Mouse (Mus musculus) testis, postnatal 14 days (tissue): Measurements from ENCODE around the gene Sult1b1.
"Not testable (repeated sequence)": the region's sequence is repeated elsewhere in the genome, so short reads cannot be mapped to it uniquely, and the experiment has no call there.

ENCODE experiments used
- DNase-seq: peaks from one replicate; pipeline ENCODE4 v3.0.0; 2021; ENCODE audit warnings: low spot score

The Sult1b1 gene

DNA sequence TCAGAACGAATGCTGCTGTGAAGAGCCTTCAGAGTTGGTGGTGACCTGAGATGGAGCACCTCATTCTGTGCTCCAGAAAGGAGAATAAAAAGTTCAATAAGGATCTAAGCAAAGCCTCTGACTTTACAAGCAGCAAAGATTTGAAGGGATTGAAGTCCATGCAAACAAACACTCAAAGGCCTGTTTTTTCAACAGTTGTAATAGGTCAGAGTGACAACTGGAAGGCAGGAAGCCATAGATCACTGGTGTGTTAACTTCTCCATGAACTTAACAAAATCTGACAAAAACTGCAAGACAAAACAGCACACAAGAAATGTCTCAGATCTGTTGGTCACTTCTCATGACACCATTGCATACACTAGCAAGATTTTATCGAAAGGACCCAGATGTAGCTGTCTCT, at the start of gene Sult1b1:
Gene Sult1b1, minus strand, starts transcription at position 85 of the 400 bp plus-strand sequence.
- no peak for DNase-seq

DNA sequence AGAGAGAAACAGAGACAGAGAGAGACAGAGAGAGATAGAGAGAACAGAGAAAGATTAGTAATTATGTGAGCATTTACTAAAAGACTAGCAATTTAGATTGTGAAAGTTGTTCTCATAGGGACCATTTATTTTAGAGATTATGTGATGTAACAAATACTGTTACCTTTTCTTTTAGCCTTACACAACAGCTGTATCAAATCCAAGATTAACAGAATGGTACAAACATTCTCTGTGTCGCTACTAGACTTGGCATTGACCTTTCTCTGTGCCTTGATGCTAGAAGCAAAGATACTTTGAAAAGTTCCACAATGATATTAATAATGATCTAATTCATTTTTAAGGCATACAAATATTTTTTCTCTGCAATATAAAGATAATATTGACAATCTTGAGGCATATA, 42.4 kb upstream of the Sult1b1 start:
- no peak for DNase-seq

DNA sequence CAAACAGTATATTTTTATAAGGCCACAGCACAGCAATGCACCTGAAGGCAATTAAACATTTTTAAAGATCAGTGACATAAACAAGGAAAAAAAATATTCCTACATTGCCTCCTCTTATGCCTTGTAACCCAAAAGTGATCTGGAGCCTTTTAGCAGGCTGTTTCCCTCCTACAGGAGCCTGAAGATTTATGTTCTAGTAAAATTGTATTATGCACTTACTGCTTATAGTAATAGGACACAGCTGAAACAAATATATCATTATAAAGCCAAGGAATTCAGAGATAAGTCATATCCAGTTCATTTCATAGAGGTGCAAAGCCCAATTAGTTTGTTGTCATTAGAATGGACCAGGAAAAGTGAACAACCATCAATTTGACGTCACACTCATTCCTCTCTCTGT, 36.2 kb upstream of the Sult1b1 start:
- no peak for DNase-seq

DNA sequence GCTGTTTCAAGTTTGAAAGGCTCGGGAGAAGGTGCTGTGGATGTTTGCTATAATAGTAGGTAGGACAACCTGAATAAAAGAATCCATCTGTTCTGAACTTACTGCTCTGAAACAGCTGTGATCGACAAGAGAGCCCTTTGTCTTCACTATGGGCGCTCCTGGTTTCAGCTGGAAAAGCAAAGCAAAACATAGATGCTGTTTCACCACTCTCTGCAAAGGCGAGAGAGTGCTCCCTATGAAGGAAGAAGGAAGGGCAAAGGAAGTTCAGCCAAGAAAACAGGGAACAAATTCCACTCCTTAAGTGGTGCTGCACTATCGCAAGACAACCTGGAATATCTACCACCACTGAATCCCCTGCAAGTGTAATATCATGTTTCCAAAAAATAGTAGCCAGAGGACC, 35.5 kb upstream of the Sult1b1 start:
- no peak for DNase-seq

DNA sequence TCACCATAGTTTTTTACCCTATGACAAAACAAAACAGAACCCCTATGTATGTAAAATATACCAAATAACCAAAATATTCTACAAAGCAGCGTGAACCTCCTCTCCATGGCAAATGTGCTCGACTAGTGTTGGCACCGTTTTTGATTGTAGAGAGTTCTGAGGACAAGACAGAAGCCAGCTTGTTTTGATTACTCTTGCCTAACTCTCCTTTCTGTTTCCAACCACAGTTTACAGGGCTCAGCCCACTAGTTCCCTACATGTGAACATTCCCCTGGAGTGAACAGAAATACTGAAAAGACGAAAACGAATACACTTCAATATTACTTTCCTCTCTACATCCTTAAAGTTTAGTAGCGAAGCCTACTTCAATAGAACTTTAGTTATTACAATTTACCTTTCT, 34.8 kb upstream of the Sult1b1 start:
- no peak for DNase-seq

DNA sequence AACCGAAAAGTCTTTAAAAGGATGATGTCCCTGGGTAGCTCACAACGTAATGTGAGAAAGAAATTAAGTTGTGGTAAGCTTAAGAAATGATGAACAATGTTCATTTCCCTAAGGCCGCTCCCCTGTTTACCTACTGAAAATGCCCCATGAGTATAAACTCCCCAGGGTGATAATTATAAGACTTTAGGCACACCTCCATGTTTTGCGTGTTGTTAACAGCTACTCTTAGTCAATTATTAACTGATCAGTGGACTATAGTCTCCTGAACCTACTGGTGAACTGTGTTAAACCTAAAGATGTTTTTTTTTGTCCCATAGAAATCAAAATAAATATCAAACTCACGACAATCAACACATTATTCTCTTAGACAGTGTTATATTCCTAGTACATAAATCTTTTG, 30.9 kb upstream of the Sult1b1 start, which contains the start of gene Sult1d1:
Gene Sult1d1, minus strand, starts transcription at position 183 of the 400 bp plus-strand sequence.
- no peak for DNase-seq

DNA sequence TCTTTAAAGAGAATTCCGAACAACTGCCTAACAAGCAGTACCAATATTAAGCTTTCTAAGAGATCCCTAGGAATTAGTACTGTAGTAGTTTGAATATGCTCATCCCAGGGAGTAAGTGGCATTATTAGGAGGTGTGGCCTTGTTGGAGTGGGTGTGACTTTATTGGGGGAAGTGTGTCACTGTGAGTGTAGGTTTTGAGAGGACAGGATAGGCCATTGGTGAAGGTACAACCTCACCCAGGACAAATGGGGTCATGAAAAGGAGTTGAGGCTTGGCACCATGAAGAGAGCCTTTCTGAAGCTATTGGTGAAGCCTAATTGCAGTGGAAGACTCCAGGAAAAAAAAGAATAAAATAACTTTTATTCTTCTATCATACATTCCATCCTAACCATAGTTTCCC, 29.3 kb upstream of the Sult1b1 start:
- DNase-seq = no peak

DNA sequence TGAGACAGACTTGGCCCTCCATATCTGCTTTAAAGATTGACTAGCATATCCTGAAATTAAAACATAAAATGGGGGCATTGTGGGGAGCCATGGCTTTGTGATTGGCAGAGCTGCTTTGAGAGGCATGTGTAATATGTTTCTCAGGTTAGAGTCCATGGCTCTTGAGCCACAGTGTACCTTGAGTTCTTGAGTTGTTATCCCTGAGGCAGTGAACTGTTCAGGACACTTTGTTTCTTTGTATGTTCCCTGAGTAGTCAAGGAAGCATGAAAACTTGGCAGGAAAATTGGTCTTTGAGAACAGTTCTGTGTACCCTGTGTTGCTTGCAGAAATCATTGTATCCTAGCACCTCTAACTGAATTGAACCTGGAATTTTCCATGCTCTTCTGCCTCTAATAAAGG, 25.0 kb upstream of the Sult1b1 start:
- peak; percentile 15 for DNase-seq

DNA sequence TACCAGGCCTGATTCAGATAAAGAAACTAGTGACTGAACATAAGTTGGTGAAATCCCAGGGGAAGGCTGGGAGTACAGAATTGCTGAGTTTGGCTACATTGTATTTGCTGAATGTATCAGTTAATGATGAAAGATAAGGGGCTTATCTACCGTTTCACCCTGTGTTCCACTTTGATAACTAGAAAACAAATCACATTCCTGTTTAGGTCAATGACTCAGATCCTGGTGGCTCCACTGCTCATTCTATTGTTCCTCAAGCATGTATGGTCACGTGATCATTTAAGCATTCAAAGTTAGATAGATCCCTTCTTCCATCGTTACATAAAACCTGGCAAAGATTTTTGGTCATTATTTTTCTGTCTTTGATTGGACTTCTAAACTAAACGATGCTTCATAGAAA, 24.5 kb upstream of the Sult1b1 start:
- no peak for DNase-seq

DNA sequence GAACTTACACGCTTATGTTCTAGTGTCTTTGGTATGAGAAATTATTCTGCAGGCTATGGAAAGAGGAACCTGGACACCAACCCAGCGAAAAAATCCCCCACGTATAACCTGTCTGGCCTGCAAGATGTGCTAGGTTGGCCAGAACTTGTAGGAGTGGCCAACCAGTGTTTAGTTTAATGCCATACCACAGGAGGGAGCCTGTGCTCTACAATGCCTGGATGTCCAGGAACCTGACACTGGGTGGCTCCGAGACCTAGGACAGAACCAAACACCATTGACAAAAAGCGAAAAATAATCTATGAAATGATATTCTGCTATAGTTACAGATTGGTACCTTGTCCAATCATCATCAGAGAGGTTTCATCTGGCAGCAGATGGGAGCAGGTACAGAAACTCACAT, 22.1 kb upstream of the Sult1b1 start:
- DNase-seq = no peak

DNA sequence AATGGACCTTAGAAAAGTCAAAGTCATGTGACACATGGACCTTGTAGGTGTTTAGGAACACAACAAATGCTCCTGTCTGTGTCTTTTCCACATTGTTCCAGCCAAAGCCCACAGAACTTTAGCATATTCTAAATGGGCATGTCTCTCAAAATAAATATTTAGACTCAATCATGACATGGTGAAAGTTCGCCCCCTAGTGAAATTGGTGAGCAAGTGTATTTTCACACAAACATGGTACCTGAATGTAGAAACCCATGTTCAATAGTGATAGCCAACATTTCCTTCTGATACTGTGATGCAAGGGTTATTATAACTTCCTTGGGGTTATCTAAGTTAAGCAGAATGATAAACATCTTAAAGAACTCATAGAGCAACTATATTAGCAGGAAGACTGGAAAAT, 12.9 kb upstream of the Sult1b1 start:
- DNase-seq = no peak

DNA sequence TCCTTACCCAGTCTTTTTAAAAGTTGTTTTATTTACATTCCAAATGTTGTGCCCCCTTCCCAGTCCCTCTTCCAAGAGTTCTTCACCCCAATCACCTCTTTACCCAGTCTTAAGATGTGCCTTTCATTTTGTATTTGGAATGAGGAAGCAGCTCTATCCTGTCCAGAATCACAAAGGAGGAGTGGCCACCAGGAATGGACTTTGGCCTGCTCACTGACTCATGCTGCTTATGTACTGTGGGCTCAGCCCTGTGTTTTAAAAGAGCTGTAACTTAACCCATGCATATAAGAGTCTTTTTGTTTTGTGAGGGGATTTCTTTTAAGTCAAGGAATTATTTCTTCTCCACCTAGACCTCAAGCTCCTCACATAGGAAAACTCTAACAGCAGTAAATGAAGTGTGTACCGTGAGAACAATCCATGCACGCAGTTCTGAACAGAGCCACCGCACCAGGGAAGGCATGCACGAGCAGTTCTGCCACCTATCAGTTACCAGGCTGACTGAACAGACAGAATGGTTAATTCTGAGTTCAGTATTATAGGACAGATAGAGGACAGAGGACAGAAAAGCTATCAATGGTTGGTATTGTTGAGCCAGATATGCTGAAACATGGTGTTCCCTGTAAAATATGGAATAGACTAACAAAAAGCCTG, 1.9 kb downstream of the Sult1b1 start:
- DNase-seq = no peak

DNA sequence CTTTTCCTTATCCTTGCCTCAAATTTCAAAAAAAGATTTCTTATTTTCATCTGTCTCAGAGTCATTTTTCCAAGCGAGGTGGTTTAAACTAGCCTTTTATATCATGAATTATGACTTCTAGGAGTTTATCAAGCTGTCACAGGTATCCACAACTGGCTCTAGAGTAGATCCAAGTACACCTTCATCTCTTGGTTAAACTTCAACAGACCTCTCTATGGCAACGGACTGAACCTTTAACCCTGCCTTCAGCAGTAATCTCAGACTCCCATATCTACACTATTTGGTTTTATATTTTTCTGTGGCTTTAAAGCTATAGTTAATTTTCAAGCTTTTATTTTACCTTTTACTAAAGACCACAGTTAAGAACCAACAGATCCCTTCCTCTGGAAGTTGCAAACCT, 5.7 kb downstream of the Sult1b1 start:
- DNase-seq = no peak

DNA sequence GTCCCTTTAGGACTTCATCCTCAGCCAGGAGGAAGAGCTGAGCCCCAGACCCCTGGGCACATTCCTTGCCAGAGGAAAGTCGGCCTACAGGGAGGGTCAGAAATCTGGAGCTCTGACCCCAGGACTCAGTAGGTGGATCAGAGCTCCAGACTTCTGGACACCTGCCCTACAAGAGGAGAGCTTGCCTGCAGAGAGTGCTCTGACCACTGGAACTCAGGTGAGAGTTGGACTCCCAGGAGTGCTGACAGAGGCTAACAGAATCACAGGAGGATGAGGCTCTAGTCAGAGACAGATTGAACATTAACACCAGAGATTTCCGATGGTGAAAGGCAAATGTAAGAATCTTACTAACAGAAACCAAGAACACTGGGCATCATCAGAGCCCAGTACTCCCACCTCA, 14.4 kb downstream of the Sult1b1 start:
- not testable (repeated sequence) for DNase-seq

DNA sequence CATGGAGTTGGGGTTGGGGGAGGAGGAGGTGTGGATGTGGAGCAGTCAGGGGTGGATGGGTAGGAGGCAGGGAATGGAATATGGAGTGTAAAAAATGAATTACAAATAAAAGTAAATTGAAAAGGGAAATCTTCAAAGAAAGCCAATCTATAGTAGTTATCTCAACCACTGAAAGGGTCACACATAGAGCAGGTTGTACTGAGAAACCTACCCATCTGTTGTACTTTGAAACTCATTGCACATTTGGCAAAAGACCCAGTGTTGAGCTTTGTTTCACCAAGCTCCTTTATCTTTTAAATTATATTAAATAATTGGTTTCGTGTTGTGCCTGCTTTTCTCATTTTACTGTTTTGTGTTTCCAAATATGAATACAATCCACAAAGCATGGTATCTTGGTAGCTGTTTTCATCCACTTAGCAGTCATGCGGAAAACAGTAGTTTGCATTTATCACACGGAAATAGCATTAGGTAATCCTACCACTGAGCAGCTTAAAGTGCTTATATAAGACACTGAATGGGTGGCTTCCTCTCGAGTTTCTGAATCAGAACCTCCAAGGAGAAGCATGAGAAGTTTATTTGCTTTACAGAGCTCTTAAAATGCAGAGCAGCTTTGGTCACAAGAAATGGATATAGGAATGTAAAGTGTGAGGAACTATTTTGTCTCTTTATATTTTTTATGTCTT, 32.1 kb downstream of the Sult1b1 start:
- DNase-seq = no peak

DNA sequence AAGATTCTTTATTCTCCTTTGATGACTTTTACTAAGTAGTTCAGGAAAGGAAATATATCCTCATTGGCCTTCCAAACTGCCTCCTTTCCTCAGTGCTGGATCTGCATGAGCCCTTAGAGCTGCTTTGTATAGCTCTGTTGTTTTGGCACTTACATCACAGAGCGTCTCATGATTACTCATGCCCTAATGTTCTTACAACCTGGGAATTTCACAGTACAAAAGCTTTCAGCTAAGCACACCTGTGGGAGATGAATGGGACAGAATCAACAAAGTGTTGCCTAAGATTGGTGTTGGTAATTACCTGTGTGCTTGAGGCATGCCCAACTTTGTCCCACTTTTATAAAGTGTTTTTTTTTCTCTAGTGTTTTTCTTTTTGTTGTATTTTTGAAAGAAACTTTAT, 35.3 kb downstream of the Sult1b1 start:
- DNase-seq = no peak

DNA sequence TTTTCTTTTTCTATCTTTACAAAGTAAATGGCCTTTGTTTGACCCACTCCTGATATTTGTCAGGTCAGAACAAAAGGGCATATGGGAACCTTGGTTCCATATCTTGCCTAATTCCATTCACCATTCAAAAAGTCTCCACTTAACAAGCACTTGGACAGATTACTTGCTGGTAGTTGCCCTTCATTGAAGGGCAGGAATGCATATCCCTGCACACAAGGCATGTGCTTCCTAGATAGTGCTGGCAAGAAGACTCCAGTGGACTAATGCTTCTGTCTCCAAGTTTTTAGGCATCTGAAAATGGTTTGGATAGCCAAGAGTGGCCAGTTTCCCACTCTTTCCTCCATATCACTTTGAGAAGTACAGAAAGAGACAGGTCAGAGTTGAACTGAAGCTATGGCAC, 38.7 kb downstream of the Sult1b1 start:
- no peak for DNase-seq

DNA sequence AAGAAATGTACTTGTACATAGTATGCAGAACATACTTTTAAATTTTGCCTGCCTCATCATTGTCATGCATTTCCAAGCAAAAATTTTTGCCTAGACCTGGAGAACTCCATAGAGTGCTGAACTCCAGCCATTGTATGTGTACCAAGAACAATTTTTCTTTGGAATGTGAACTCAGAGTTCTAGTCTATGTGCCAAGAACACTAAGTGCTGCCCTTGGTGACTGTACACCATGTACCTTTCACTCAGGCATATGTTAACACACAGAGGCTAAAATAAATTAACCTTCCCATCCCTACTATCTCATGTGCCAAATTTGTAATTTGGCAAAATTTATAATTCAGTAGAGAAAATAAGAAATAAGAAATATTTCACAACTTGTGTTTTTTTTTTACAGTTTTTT, 39.1 kb downstream of the Sult1b1 start:
- peak; percentile 12 for DNase-seq

DNA sequence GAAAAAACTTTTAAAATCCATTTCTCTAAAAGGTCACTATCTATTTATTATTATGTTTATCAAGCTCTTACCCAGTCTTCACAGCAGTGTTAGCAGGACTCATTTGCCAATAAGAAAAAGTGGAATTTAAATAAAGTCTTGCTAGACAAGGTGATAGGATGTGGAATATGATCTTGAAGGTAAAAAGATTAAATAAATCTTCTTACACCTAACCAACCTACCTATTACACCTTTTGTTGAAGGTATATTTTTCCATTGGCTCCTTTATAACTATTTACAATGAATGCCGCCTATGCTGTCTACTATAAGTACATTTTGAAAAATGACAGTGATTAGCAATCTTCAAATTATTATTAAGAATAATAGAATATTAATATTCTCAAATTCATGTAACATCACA, 47.2 kb downstream of the Sult1b1 start, which contains the start of gene Ugt2a1:
Gene Ugt2a1, minus strand, starts transcription at position 101 of the 400 bp plus-strand sequence.
- DNase-seq = no peak

DNA sequence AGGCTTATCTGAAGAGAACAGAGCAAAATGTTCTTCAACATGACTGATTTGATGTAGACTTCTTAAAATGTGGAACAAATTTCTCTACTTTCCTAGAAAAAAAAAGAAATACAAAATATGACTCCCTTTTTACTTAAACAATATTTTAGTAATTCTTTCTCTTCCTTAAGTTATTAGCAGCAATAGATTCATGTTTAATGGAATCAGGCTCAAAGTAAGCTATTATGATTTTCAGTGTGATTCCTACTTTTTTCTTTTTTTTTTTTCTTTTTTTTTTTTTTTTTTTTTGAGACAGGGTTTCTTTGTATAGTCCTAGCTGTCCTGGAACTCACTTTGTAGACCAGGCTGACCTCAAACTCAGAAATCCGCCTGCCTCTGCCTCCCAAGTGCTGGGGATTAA, 51.3 kb downstream of the Sult1b1 start, which contains the start of gene Gm43638:
Gene Gm43638, minus strand, starts transcription at position 101 of the 400 bp plus-strand sequence.
- not testable (repeated sequence) for DNase-seq

DNA sequence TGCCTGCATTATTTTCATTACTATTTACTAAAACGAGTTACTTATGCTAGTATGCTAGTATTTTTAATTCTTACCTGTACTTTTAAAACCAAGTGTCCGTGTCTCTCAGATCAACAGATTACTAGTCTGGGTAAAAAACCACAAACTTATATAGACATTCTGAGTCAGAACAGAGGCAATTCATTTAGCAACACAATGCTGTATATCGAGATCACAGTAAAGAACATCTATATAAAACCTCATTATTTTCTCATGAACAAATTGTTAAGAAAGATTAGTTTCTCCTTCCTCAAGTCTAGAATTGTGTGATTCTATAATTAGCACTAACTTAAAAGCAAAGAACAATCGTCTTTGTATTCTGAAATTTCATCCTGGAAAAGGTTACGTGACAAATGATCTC, 55.8 kb downstream of the Sult1b1 start, which contains the start of gene Ugt2a2:
Gene Ugt2a2, minus strand, starts transcription at position 101 of the 400 bp plus-strand sequence.
- DNase-seq = no peak
